Mouse (Mus musculus): Measurements from ENCODE around the gene Itpk1. TPM values are rescaled to one million over a fixed set of nuclear protein-coding genes. Genes with fewer than 3 reads are reported as not detected.

Itpk1 gene
- polyA plus RNA-seq, 1 experiment from 2014 or later: 10.9 TPM

GRCm38 (mm10) chr12:102714654-102715395 lies 10.1 kb upstream of the Itpk1 start:
- no peak overlapping the region for H3K9ac ChIP-seq (replicated peaks; ENCODE audit: low read depth)
- 68% methylated on average over 10 of the region's 10 CpGs for WGBS
- H3K4me1 ChIP-seq (ENCODE audit: insufficient read depth, low read depth, low read length): no peaks in the 10 kb centered on the region
- H3K9me3 ChIP-seq (ENCODE audit: low read length): no peaks in the 10 kb centered on the region
- no peaks in the 10 kb centered on the region for H3K27me3 ChIP-seq (replicated peaks; ENCODE audit: insufficient read depth, low read length)
- no peak overlapping the region for H3K4me3 ChIP-seq (ENCODE audit: low read depth, low read length)
- H3K4me2 ChIP-seq (replicated peaks; ENCODE audit: low read depth, low read length): no peak overlapping the region
- no peaks in the 10 kb centered on the region for H3K36me3 ChIP-seq (ENCODE audit: insufficient read depth, low read length)
- no peak overlapping the region for H3K27ac ChIP-seq (ENCODE audit: low read length)
- ATAC-seq: no peak
- no peak for TF ChIP-seq CTCF (IDR thresholded peaks at IDR 0.05)
- no peak for TF ChIP-seq EP300 (IDR thresholded peaks at IDR 0.05)
- DNase-seq (ENCODE audit: low spot score): no peak

- WGBS: 63% methylated on average over 2 of the region's 2 CpGs
- no peak for ATAC-seq
Observed at GRCm38 (mm10) chr12:102714116-102714515, 9.4 kb upstream of the Itpk1 start.

GRCm38 (mm10) chr12:102713153-102713865 lies 8.6 kb upstream of the Itpk1 start:
- Histone ChIP-seq H3K4me2 (replicated peaks; ENCODE audit: low read depth, low read length) (no peak overlapping the region), H3K4me3 (ENCODE audit: low read depth, low read length) (no peak overlapping the region), H3K9me3 (ENCODE audit: low read length) (no peaks in the 10 kb centered on the region), H3K27ac (ENCODE audit: low read length) (no peak overlapping the region), H3K36me3 (ENCODE audit: insufficient read depth, low read length) (no peaks in the 10 kb centered on the region), H3K4me1 (ENCODE audit: insufficient read depth, low read depth, low read length) (no peaks in the 10 kb centered on the region), H3K27me3 (replicated peaks; ENCODE audit: insufficient read depth, low read length) (no peaks in the 10 kb centered on the region), H3K9ac (replicated peaks; ENCODE audit: low read depth) (no peak overlapping the region)
- no peak for TF ChIP-seq CTCF (IDR thresholded peaks at IDR 0.05)
- TF ChIP-seq EP300 (IDR thresholded peaks at IDR 0.05): no peak
- DNase-seq (ENCODE audit: low spot score) (no peak), ATAC-seq (no peak)
- 50% methylated on average over 20 of the region's 20 CpGs for WGBS

More at GRCm38 (mm10) chr12:102714116-102714515, 9.4 kb upstream of the Itpk1 start:
- no peak overlapping the region for H3K9ac ChIP-seq (replicated peaks; ENCODE audit: low read depth)
- no peak overlapping the region for H3K4me2 ChIP-seq (replicated peaks; ENCODE audit: low read depth, low read length)
- H3K27ac ChIP-seq (ENCODE audit: low read length): no peak overlapping the region
- no peak for TF ChIP-seq EP300 (IDR thresholded peaks at IDR 0.05)
- no peak for TF ChIP-seq CTCF (IDR thresholded peaks at IDR 0.05)
- no peak overlapping the region for H3K4me3 ChIP-seq (ENCODE audit: low read depth, low read length)
- no peaks in the 10 kb centered on the region for H3K4me1 ChIP-seq (ENCODE audit: insufficient read depth, low read depth, low read length)
- H3K9me3 ChIP-seq (ENCODE audit: low read length): no peaks in the 10 kb centered on the region
- no peaks in the 10 kb centered on the region for H3K27me3 ChIP-seq (replicated peaks; ENCODE audit: insufficient read depth, low read length)
- H3K36me3 ChIP-seq (ENCODE audit: insufficient read depth, low read length): no peaks in the 10 kb centered on the region
- no peak for DNase-seq (ENCODE audit: low spot score)

- no peaks in the 10 kb centered on the region for H3K27me3 ChIP-seq (replicated peaks; ENCODE audit: insufficient read depth, low read length)
- 74% methylated on average over 4 of the region's 4 CpGs for WGBS
- no peak overlapping the region for H3K4me3 ChIP-seq (ENCODE audit: low read depth, low read length)
- ATAC-seq: no peak
- H3K27ac ChIP-seq (ENCODE audit: low read length): no peak overlapping the region
- no peaks in the 10 kb centered on the region for H3K36me3 ChIP-seq (ENCODE audit: insufficient read depth, low read length)
- TF ChIP-seq CTCF (IDR thresholded peaks at IDR 0.05) (no peak), EP300 (IDR thresholded peaks at IDR 0.05) (no peak)
- no peak for DNase-seq (ENCODE audit: low spot score)
- H3K9me3 ChIP-seq (ENCODE audit: low read length): no peaks in the 10 kb centered on the region
- H3K9ac ChIP-seq (replicated peaks; ENCODE audit: low read depth): no peak overlapping the region
- peaks cover 1% of the 10 kb centered on the region; the same call in 1 of the 2 replicates for H3K4me1 ChIP-seq (ENCODE audit: insufficient read depth, low read depth, low read length)
- no peak overlapping the region for H3K4me2 ChIP-seq (replicated peaks; ENCODE audit: low read depth, low read length)
Observed at GRCm38 (mm10) chr12:102710851-102711375, 6.2 kb upstream of the Itpk1 start.

GRCm38 (mm10) chr12:102709896-102710295 lies 5.2 kb upstream of the Itpk1 start:
- H3K27ac ChIP-seq (ENCODE audit: low read length): no peak overlapping the region
- H3K4me2 ChIP-seq (replicated peaks; ENCODE audit: low read depth, low read length): no peak overlapping the region
- H3K4me1 ChIP-seq (ENCODE audit: insufficient read depth, low read depth, low read length): peaks cover 7% of the 10 kb centered on the region; the same call in 1 of the 2 replicates
- no peaks in the 10 kb centered on the region for H3K9me3 ChIP-seq (ENCODE audit: low read length)
- ATAC-seq (no peak), DNase-seq (ENCODE audit: low spot score) (no peak)
- 79% methylated on average over 5 of the region's 5 CpGs for WGBS
- H3K4me3 ChIP-seq (ENCODE audit: low read depth, low read length): no peak overlapping the region
- H3K9ac ChIP-seq (replicated peaks; ENCODE audit: low read depth): no peak overlapping the region
- H3K27me3 ChIP-seq (replicated peaks; ENCODE audit: insufficient read depth, low read length): no peaks in the 10 kb centered on the region
- no peaks in the 10 kb centered on the region for H3K36me3 ChIP-seq (ENCODE audit: insufficient read depth, low read length)
- TF ChIP-seq CTCF (IDR thresholded peaks at IDR 0.05) (no peak), EP300 (IDR thresholded peaks at IDR 0.05) (no peak)

- Histone ChIP-seq H3K4me1 (ENCODE audit: insufficient read depth, low read depth, low read length) (peaks cover 15% of the 10 kb centered on the region; the same call in 1 of the 2 replicates), H3K4me3 (ENCODE audit: low read depth, low read length) (no peak overlapping the region), H3K9ac (replicated peaks; ENCODE audit: low read depth) (no peak overlapping the region), H3K9me3 (ENCODE audit: low read length) (no peaks in the 10 kb centered on the region), H3K27me3 (replicated peaks; ENCODE audit: insufficient read depth, low read length) (no peaks in the 10 kb centered on the region), H3K27ac (ENCODE audit: low read length) (no peak overlapping the region), H3K4me2 (replicated peaks; ENCODE audit: low read depth, low read length) (no peak overlapping the region), H3K36me3 (ENCODE audit: insufficient read depth, low read length) (no peaks in the 10 kb centered on the region)
- DNase-seq (ENCODE audit: low spot score) (no peak), ATAC-seq (no peak)
- 62% methylated on average over 11 of the region's 11 CpGs for WGBS
- no peak for TF ChIP-seq EP300 (IDR thresholded peaks at IDR 0.05)
- TF ChIP-seq CTCF (IDR thresholded peaks at IDR 0.05): peak; percentile 56
Observed at GRCm38 (mm10) chr12:102708220-102708619, 3.5 kb upstream of the Itpk1 start.
